Mouse (Mus musculus): ENCODE results near the gene S1pr4. TPM values are rescaled to one million over a fixed set of nuclear protein-coding genes. Genes with fewer than 3 reads are reported as not detected.

S1pr4 gene
- polyA plus RNA-seq, 1 experiment, result 40.3 TPM

- TF ChIP-seq CTCF (IDR thresholded peaks at IDR 0.05; ENCODE audit: insufficient read depth, low read length) (no peak), POLR2A (IDR thresholded peaks at IDR 0.05; ENCODE audit: borderline replicate concordance, extremely low read depth, low read depth, low read length) (no peak)
- DNase-seq, result no peak
- no peaks in the 10 kb centered on the region for H3K4me1 ChIP-seq (ENCODE audit: control insufficient read depth, insufficient read depth, low read length)
- H3K4me3 ChIP-seq (replicated peaks; ENCODE audit: extremely low read depth, low read depth, low read length), result no peak overlapping the region
- 5% methylated on average over 14 of the region's 14 CpGs for WGBS
Observed at GRCm38 (mm10) chr10:81452947-81453288, 47.0 kb downstream of the S1pr4 start.

GRCm38 (mm10) chr10:81452237-81452946, 47.5 kb downstream of the S1pr4 start:
- TF ChIP-seq POLR2A (IDR thresholded peaks at IDR 0.05; ENCODE audit: borderline replicate concordance, extremely low read depth, low read depth, low read length) (no peak), CTCF (IDR thresholded peaks at IDR 0.05; ENCODE audit: insufficient read depth, low read length) (no peak)
- WGBS, result 7% methylated on average over 36 of the region's 36 CpGs
- DNase-seq, result peak; percentile 25
- Histone ChIP-seq H3K4me1 (ENCODE audit: control insufficient read depth, insufficient read depth, low read length) (no peaks in the 10 kb centered on the region), H3K4me3 (replicated peaks; ENCODE audit: extremely low read depth, low read depth, low read length) (no peak overlapping the region)

DNA sequence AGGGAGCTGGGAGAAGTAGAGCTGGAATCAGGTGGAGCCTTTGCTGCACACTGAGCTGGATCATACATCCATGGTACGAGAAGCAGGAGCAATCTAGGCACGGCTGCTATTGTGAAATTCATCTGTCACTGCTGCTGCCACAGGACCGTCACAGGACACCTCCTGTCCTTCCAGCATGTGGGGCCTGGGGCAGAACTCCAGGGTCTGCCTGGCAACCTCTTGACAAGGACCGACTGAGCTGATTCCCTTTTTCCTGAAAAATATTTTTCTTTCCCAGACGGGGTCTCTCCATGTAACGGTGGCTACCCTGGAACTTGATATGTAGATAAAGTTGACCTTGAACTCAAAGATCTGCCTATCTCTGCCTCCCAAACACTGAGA, 48.6 kb downstream of the S1pr4 start:
- no peak for DNase-seq
- Histone ChIP-seq H3K4me3 (replicated peaks; ENCODE audit: extremely low read depth, low read depth, low read length) (no peak overlapping the region), H3K4me1 (ENCODE audit: control insufficient read depth, insufficient read depth, low read length) (no peaks in the 10 kb centered on the region)
- 41% methylated on average over 6 of the region's 6 CpGs for WGBS
- no peak for TF ChIP-seq POLR2A (IDR thresholded peaks at IDR 0.05; ENCODE audit: borderline replicate concordance, extremely low read depth, low read depth, low read length)
- TF ChIP-seq CTCF (IDR thresholded peaks at IDR 0.05; ENCODE audit: insufficient read depth, low read length), result no peak

DNA sequence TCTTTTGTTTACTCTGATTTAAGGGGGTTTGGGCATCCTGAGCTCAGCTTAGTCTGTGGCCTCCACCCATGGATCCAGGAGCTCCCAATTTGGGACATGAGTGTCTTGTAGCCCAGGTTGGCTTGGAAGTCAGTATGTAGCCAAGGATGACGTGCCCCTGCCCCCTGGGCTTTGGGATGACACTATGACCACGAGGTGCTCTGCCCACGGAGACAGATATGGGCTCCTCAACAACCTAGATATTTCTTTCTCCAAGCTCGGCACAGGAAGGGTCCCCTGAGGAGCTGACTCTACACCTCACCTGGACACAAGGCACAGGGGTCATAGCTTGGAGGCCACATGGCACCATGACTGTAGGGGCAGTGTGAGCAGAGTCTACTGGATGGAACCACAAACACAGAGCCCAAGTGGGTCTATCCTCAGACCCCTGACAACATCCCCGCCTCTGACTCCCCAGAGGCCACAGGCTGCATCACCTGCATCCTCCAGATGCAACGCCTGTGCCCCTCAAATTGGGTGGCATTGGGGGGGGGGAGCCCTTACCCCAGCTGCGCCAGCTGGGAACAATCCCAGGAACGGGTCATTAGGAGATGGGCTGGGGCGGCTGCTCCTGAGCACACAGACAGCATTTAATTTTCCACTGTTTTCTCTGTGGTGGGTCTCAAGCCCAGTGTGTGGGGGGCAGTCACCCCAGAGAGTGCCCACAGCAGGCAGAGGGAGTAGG, 49.1 kb downstream of the S1pr4 start:
- WGBS, result 53% methylated on average over 9 of the region's 9 CpGs
- TF ChIP-seq POLR2A (IDR thresholded peaks at IDR 0.05; ENCODE audit: borderline replicate concordance, extremely low read depth, low read depth, low read length) (no peak), CTCF (IDR thresholded peaks at IDR 0.05; ENCODE audit: insufficient read depth, low read length) (no peak)
- Histone ChIP-seq H3K4me1 (ENCODE audit: control insufficient read depth, insufficient read depth, low read length) (no peaks in the 10 kb centered on the region), H3K4me3 (replicated peaks; ENCODE audit: extremely low read depth, low read depth, low read length) (no peak overlapping the region)
- DNase-seq, result no peak

DNA sequence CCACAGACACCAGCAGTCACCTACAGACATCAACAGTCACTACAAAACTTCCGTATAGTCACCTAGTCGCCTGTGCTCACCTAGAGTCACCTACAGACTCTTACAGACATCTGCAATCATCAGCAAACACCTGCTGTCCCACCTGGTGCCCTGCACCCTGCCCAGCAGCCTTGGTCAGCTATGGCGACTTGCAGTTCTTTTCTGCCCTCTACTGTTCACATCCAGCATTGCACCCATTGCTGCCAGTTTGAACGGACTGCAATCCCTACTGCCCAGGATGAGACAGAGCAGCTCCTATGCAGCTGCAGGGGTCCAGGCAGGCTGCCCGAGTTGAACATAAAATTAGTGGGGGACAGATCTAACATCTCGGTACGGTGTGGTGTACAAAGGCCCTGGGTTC, 49.8 kb downstream of the S1pr4 start:
- Histone ChIP-seq H3K4me3 (replicated peaks; ENCODE audit: extremely low read depth, low read depth, low read length) (no peak overlapping the region), H3K4me1 (ENCODE audit: control insufficient read depth, insufficient read depth, low read length) (no peaks in the 10 kb centered on the region)
- peak; percentile 79 for DNase-seq
- 2% methylated on average over 7 of the region's 7 CpGs for WGBS
- TF ChIP-seq CTCF (IDR thresholded peaks at IDR 0.05; ENCODE audit: insufficient read depth, low read length) (peak; percentile 99), POLR2A (IDR thresholded peaks at IDR 0.05; ENCODE audit: borderline replicate concordance, extremely low read depth, low read depth, low read length) (no peak)

Other genes with a start within 250 kb of the S1pr4 start
- 2.7 and 3.3 TPM in 2 replicates for gene Matk, start 247.2 kb downstream of the S1pr4 start, polyA plus RNA-seq (2012; rRNA removed)
- 60.1 and 87.9 TPM in 2 replicates for gene Mrpl54, start 233.2 kb downstream of the S1pr4 start, polyA plus RNA-seq (2012; rRNA removed)
- 86.4 and 104 TPM in 2 replicates for gene Apba3, start 233.2 kb downstream of the S1pr4 start, polyA plus RNA-seq (2012; rRNA removed)
- 27.6 and 27.7 TPM in 2 replicates for gene Tjp3, start 208.6 kb downstream of the S1pr4 start, polyA plus RNA-seq (2012; rRNA removed)
- 103 and 104 TPM in 2 replicates for gene Pip5k1c, start 207.2 kb downstream of the S1pr4 start, polyA plus RNA-seq (2012; rRNA removed)
- 30.5 and 36.7 TPM in 2 replicates for gene Cactin, start 179.0 kb downstream of the S1pr4 start, polyA plus RNA-seq (2012; rRNA removed)
- 39.9 and 44.0 TPM in 2 replicates for gene Tbxa2r, start 171.4 kb downstream of the S1pr4 start, polyA plus RNA-seq (2012; rRNA removed)
- 10.3 and 11.2 TPM in 2 replicates for gene Gipc3, start 156.9 kb downstream of the S1pr4 start, polyA plus RNA-seq (2012; rRNA removed)
- 106 and 134 TPM in 2 replicates for gene Hmg20b, start 149.7 kb downstream of the S1pr4 start, polyA plus RNA-seq (2012; rRNA removed)
- 33.3 and 39.9 TPM in 2 replicates for gene Mfsd12, start 142.6 kb downstream of the S1pr4 start, polyA plus RNA-seq (2012; rRNA removed)
- 21.9 and 25.8 TPM in 2 replicates for gene 4930404N11Rik, start 134.3 kb downstream of the S1pr4 start, polyA plus RNA-seq (2012; rRNA removed)
- gene Fzr1, start 121.6 kb downstream of the S1pr4 start, polyA plus RNA-seq (2012; rRNA removed), result 59.3 and 61.8 TPM in 2 replicates
- gene Dohh, start 115.7 kb downstream of the S1pr4 start, polyA plus RNA-seq (2012; rRNA removed), result 79.2 and 83.4 TPM in 2 replicates
- gene Gm48551, start 115.7 kb downstream of the S1pr4 start, polyA plus RNA-seq (2012; rRNA removed), result 3.7 and 6.3 TPM in 2 replicates
- gene Gm48552, start 111.1 kb downstream of the S1pr4 start, polyA plus RNA-seq (2012; rRNA removed), result 3.6 and 5.9 TPM in 2 replicates
- 8.8 and 10.1 TPM in 2 replicates for gene Smim24, start 107.1 kb downstream of the S1pr4 start, polyA plus RNA-seq (2012; rRNA removed)
- 89.6 and 103 TPM in 2 replicates for gene Nfic, start 44.5 kb downstream of the S1pr4 start, polyA plus RNA-seq (2012; rRNA removed)
- 0.92 and 1.1 TPM in 2 replicates for gene Celf5, start 17.4 kb downstream of the S1pr4 start, polyA plus RNA-seq (2012; rRNA removed)
- 197 and 203 TPM in 2 replicates for gene Ncln, start 3.7 kb downstream of the S1pr4 start, polyA plus RNA-seq (2012; rRNA removed)
- 8.5 and 9.5 TPM in 2 replicates for gene Gna15, start 24.1 kb upstream of the S1pr4 start, polyA plus RNA-seq (2012; rRNA removed)
- 114 and 117 TPM in 2 replicates for gene Gna11, start 45.1 kb upstream of the S1pr4 start, polyA plus RNA-seq (2012; rRNA removed)
- 1,275 and 1,423 TPM in 2 replicates for gene Aes, start 59.4 kb upstream of the S1pr4 start, polyA plus RNA-seq (2012; rRNA removed)
- gene Tle2, start 74.4 kb upstream of the S1pr4 start, polyA plus RNA-seq (2012; rRNA removed), result 164 and 218 TPM in 2 replicates
- gene Tle6, start 100.9 kb upstream of the S1pr4 start, polyA plus RNA-seq (2012; rRNA removed), result 33.3 and 41.6 TPM in 2 replicates
- gene BC025920, start 106.1 kb upstream of the S1pr4 start, polyA plus RNA-seq (2012; rRNA removed), result 0.57 and 1.1 TPM in 2 replicates
- 33.7 and 36.2 TPM in 2 replicates for gene Sirt6, start 127.7 kb upstream of the S1pr4 start, polyA plus RNA-seq (2012; rRNA removed)
- 22.7 and 28.4 TPM in 2 replicates for gene Ankrd24, start 128.4 kb upstream of the S1pr4 start, polyA plus RNA-seq (2012; rRNA removed)
- 0.33 and 0.57 TPM in 2 replicates for gene Gm10778, start 148.9 kb upstream of the S1pr4 start, polyA plus RNA-seq (2012; rRNA removed)
- 0.45 and 0.47 TPM in 2 replicates for gene Zfp433, start 204.7 kb upstream of the S1pr4 start, polyA plus RNA-seq (2012; rRNA removed)